Mouse (Mus musculus): ENCODE measurements around the gene Hyls1.

DNA sequence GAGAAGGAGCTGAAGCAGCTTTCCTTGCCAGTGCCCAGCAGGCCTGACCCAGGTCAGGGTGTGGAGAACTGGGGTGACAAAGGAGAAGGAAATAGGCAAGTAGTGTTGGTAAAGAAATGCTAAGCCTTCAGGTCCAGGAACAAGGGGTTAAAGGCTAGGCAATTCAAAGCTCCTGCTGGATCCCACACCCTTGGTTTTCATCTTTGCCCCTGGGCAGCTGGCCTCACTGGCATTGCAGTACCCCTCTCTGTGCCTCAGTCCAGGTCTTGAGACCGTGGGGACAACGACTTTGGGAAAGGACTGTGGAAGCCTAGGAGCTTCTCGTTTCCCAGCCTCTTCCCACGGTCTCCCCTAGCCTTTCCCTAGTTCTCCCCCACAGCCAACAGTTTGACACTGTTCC, 56.3 kb downstream of the Hyls1 start:
- TF ChIP-seq CTCF (IDR thresholded peaks at IDR 0.05; ENCODE audit: insufficient read depth, low read depth, low read length): no peak
- no peak for TF ChIP-seq POLR2A (IDR thresholded peaks at IDR 0.05; ENCODE audit: insufficient read depth, low read depth, low read length)
